Comparison of ENCODE assay signal across 30 mouse cellular contexts in the genomic region with DNA sequence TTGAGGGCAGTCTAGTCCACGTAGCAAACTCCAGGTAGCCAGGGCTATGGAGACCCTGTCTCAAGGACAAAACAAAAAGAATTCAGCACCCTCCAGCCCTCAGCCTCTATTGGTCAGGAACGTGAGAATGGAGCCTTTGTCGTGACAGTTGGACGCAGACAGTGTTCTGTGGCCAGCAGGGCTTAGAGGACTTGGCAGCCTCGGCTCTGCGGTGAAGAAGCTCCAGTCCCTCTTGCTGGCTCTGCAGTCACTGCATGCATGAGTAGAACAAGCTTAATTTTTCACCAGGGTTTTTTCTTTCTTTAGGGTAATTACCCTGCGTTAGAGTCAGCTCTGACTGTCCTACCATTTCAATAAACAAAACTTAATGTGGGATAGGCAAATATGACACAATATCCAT. TPM values are rescaled to one million over a fixed set of nuclear protein-coding genes. Genes with fewer than 3 reads are reported as not detected.
DNase-seq lines count a peak whose midpoint lies in the region; ATAC-seq and TF ChIP-seq lines count a peak whose summit lies in the region.
"Had no signal": no experiment of that assay in that cellular context is flagged by ENCODE, and none has a peak within 500 bp of the region (broad histone marks: within the 10 kb centered on the region; RNA-seq: fewer than 3 reads in every experiment).

No protein-coding gene starts in this region.

- no peak overlapping the region for H3K4me3 ChIP-seq in layer of hippocampus, adult 2 months
- H3K4me3 ChIP-seq: erythroblast, embryonic 14.5 days; gastrocnemius, adult 2 months; hindbrain, embryonic 13.5 days; kidney, embryonic 15.5 days; liver, embryonic 12.5 days; midbrain, embryonic 13.5 days; neural tube, embryonic 15.5 days; stomach, embryonic 15.5 days had no signal

- no peak for DNase-seq in cerebellum, postnatal 4 days (ENCODE audit: low spot score in 2 of 2)
- peak; percentile 65 to 74 for DNase-seq in cerebellum, postnatal 25 days
- no peak for DNase-seq in cerebellum, adult 9-11 months
- DNase-seq in layer of hippocampus, adult 2 months (ENCODE audit: low spot score in 2 of 2), result no peak
- no peak for DNase-seq in layer of hippocampus, adult 8-10 months (ENCODE audit: low spot score in 2 of 2)
- DNase-seq in cerebellum, postnatal 36 days, result peak; percentile 46 to 49
- DNase-seq: adrenal gland, postnatal 10 days; gastrocnemius, adult 2 months; gastrocnemius, postnatal 36 days; heart, adult 18-20 months; heart, postnatal 36 days; kidney, postnatal 4 days; liver, postnatal 0 days; lung, postnatal 36 days; retina, postnatal 1 day; right cerebral cortex, postnatal 25 days; thymus, postnatal 14 days had no signal

- peak overlapping the region; percentile 37; the same call in 1 of the 2 replicates for H3K27ac ChIP-seq in layer of hippocampus, adult 2 months
- H3K27ac ChIP-seq: gastrocnemius, adult 2 months; hindbrain, embryonic 13.5 days; kidney, embryonic 15.5 days; liver, embryonic 12.5 days; midbrain, embryonic 13.5 days; neural tube, embryonic 15.5 days; stomach, embryonic 15.5 days had no signal

- TF ChIP-seq CTCF in layer of hippocampus, adult 2 months (conservative IDR thresholded peaks at IDR 0.05), result no peak; the same call in 1 of the 2 replicates

- ATAC-seq in cerebellum, adult (ENCODE audit: insufficient number of reproducible peaks, low FRiP score, low TSS enrichment), result peak; percentile 52; the same call in 1 of the 2 replicates
- ATAC-seq: forebrain, embryonic 16.5 days; intestine, postnatal 0 days; liver, embryonic 12.5 days; liver, postnatal 0 days; midbrain, embryonic 13.5 days; Patski had no signal

RNA-seq across cellular contexts. Expression of a gene that starts 12.2 kb away (rescaled TPM):
- total RNA-seq in layer of hippocampus, adult 2 months (2021), result 10 to 100 TPM; 84.2 to 98.5 TPM
- total RNA-seq in layer of hippocampus, adult 8-10 months (2022), result 100 to 1,000 TPM in 1 of 4 experiments, 10 to 100 TPM in 3; 83.2 to 104 (median 89.6) TPM

RNA-seq across cellular contexts. Expression of a gene that starts 15.7 kb away (rescaled TPM):
- total RNA-seq in layer of hippocampus, adult 2 months (2021), result under 1 TPM in 1 of 2 experiments, not detected in 1; 0.17 TPM
- under 1 TPM in 1 of 4 experiments, not detected in 3; 0.14 TPM for total RNA-seq in layer of hippocampus, adult 8-10 months (2022)
- total RNA-seq: adrenal gland, postnatal 10 days; left cerebral cortex, adult 8-10 months; left cerebral cortex, postnatal 36 days had no signal

RNA-seq across cellular contexts. Expression of a gene that starts 47.9 kb away (rescaled TPM):
- total RNA-seq in layer of hippocampus, adult 2 months (2021), result 10 to 100 TPM; 32.5 to 41.9 TPM
- total RNA-seq in layer of hippocampus, adult 8-10 months (2022), result 10 to 100 TPM; 28.6 to 30.4 (median 29.5) TPM

RNA-seq across cellular contexts. Expression of a gene that starts 48.9 kb away (rescaled TPM):
- total RNA-seq in layer of hippocampus, adult 2 months (2021), result 1 to 10 TPM; 1.6 to 1.9 TPM
- total RNA-seq in layer of hippocampus, adult 8-10 months (2022), result 1 to 10 TPM; 2.8 to 3.6 (median 2.9) TPM

Comparison
In these comparisons a context has a peak if more than half of its experiments do, and no peak if none do; other contexts are left out.
1. DNase-seq: peak in cerebellum, postnatal 25 days (2 of 2) and cerebellum, postnatal 36 days (2 of 2); none in cerebellum, postnatal 4 days (0 of 2), cerebellum, adult 9-11 months (single experiment), layer of hippocampus, adult 2 months (0 of 2) and layer of hippocampus, adult 8-10 months (0 of 2).